Mouse (Mus musculus) thymus, adult 2 months (tissue): Measurements from ENCODE around the gene Cobll1. TPM values are rescaled to one million over a fixed set of nuclear protein-coding genes. Genes with fewer than 3 reads are reported as not detected.

Experiments
- DNase-seq: peaks from one replicate; pipeline ENCODE4 v3.0.0; 2021
- H3K27ac ChIP-seq: fragments of 200-500 bp; 2 replicates; pipeline ENCODE4 v1.5.1; 2012; ENCODE audit warnings: low read length, control low read depth; ENCODE audit not compliant: control insufficient read depth, insufficient read depth
- H3K27me3 ChIP-seq: fragments of 200-500 bp; 2 replicates; pipeline ENCODE4 v1.6.1; 2012; ENCODE audit warnings: mild to moderate bottlenecking, low read length, moderate library complexity, mixed read lengths; ENCODE audit not compliant: control insufficient read depth, insufficient read depth
- H3K36me3 ChIP-seq: fragments of 200-500 bp; 2 replicates; pipeline ENCODE4 v1.6.1; 2012; ENCODE audit warnings: mild to moderate bottlenecking, low read length, moderate library complexity; ENCODE audit not compliant: control insufficient read depth, insufficient read depth
- H3K4me1 ChIP-seq: fragments of 200-500 bp; replicated peaks from 2 replicates; pipeline ENCODE4 v1.6.1; 2012; ENCODE audit warnings: low read length; ENCODE audit not compliant: control insufficient read depth, insufficient read depth
- H3K4me3 ChIP-seq: fragments of 200-500 bp; 2 replicates; pipeline ENCODE4 v1.5.1; 2012; ENCODE audit warnings: mild to moderate bottlenecking, low read length, control low read depth, moderate library complexity; ENCODE audit not compliant: control insufficient read depth, insufficient read depth
- CTCF ChIP-seq: fragments of 200-500 bp; IDR thresholded peaks from 2 replicates; pipeline ENCODE4 v1.5.1; 2012; ENCODE audit warnings: mild to moderate bottlenecking, control low read depth, low read length, moderate library complexity, borderline replicate concordance; ENCODE audit not compliant: control insufficient read depth, poor library complexity, insufficient read depth; ENCODE audit errors: extremely low read depth
- POLR2A ChIP-seq: fragments of 200-500 bp; IDR thresholded peaks from 2 replicates; pipeline ENCODE4 v1.6.1; 2012; ENCODE audit warnings: mild to moderate bottlenecking, low read length, control low read depth, moderate library complexity; ENCODE audit not compliant: control insufficient read depth, poor library complexity, insufficient read depth; ENCODE audit errors: extremely low read depth
- WGBS: fragments of 180-500 bp; shearing (Covaris S2); methylation state at CpG from one replicate; pipeline ENCODE4 v1.1.7; 2018; 5-methylcytosine and 5-hydroxymethylcytosine counted together
- polyA plus RNA-seq: library from polyadenylated mRNA; depleted of rRNA; stranded (reverse); fragments of >200 nt; gene quantifications from 2 replicates; pipeline ENCODE4 v1.2.3, GENCODE M21; 2012

The Cobll1 gene
- polyA plus RNA-seq, 1 experiment: 3.5 TPM

GRCm38 (mm10) chr2:65237610-65238170, 1.5 kb downstream of the Cobll1 start:
- 2% methylated on average over 22 of the region's 22 CpGs for WGBS
- H3K4me1 ChIP-seq: peaks cover 6% of the 10 kb centered on the region; the same call in 1 of the 2 replicates
- DNase-seq: peak; percentile 40
- no peaks in the 10 kb centered on the region for H3K27me3 ChIP-seq
- TF ChIP-seq POLR2A: no peak
- TF ChIP-seq CTCF: no peak
- H3K27ac ChIP-seq: no peak overlapping the region
- peak overlapping the region; percentile 39 for H3K4me3 ChIP-seq
- H3K36me3 ChIP-seq: no peaks in the 10 kb centered on the region

GRCm38 (mm10) chr2:65237116-65237515, 2.1 kb downstream of the Cobll1 start:
- Histone ChIP-seq H3K4me3 (no peak overlapping the region), H3K27me3 (no peaks in the 10 kb centered on the region), H3K4me1 (peaks cover 6% of the 10 kb centered on the region; the same call in 1 of the 2 replicates), H3K27ac (no peak overlapping the region), H3K36me3 (no peaks in the 10 kb centered on the region)
- no peak for DNase-seq
- TF ChIP-seq CTCF: no peak
- no peak for TF ChIP-seq POLR2A
- WGBS: 77% methylated on average over 8 of the region's 8 CpGs

DNA sequence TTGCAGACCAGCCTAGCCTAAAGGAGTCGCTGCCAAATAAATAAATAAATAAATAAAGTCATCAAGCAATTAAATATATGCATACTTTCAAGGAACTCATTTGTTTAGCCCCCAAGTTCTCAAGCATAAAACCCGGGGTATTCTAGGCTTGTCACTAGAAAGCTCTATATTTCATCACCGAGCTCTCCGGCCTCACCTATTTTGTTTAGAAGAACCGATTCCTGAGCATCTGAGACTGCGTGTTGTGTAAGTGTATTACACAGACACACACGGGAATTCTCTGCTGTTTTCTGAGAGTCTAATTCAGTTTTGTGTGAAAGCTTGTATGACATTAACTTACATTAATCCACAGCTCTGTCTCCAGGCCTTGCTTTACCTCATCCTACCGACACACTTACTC, 2.6 kb downstream of the Cobll1 start:
- H3K36me3 ChIP-seq: no peaks in the 10 kb centered on the region
- TF ChIP-seq CTCF: no peak
- TF ChIP-seq POLR2A: no peak
- no peak overlapping the region for H3K27ac ChIP-seq
- H3K4me1 ChIP-seq: peaks cover 6% of the 10 kb centered on the region; the same call in 1 of the 2 replicates
- H3K4me3 ChIP-seq: no peak overlapping the region
- 95% methylated on average over 8 of the region's 8 CpGs for WGBS
- H3K27me3 ChIP-seq: no peaks in the 10 kb centered on the region
- DNase-seq: no peak

- Histone ChIP-seq H3K36me3 (no peaks in the 10 kb centered on the region), H3K27ac (no peak overlapping the region), H3K4me1 (0 out of 2 replicates have a peak, but pooled peaks cover 1% of the 10 kb centered on the region), H3K27me3 (no peaks in the 10 kb centered on the region), H3K4me3 (no peak overlapping the region)
- WGBS: 95% methylated on average over 15 of the region's 15 CpGs
- TF ChIP-seq POLR2A (no peak), CTCF (no peak)
- no peak for DNase-seq
Observed at GRCm38 (mm10) chr2:65232756-65233535, 6.3 kb downstream of the Cobll1 start.

GRCm38 (mm10) chr2:65228426-65228825, 10.8 kb downstream of the Cobll1 start:
- TF ChIP-seq POLR2A (no peak), CTCF (no peak)
- no peak for DNase-seq
- H3K36me3 ChIP-seq: no peaks in the 10 kb centered on the region
- H3K27me3 ChIP-seq: no peaks in the 10 kb centered on the region
- WGBS: 92% methylated on average over 7 of the region's 7 CpGs
- H3K4me3 ChIP-seq: no peak overlapping the region
- H3K4me1 ChIP-seq: no peaks in the 10 kb centered on the region
- no peak overlapping the region for H3K27ac ChIP-seq

DNA sequence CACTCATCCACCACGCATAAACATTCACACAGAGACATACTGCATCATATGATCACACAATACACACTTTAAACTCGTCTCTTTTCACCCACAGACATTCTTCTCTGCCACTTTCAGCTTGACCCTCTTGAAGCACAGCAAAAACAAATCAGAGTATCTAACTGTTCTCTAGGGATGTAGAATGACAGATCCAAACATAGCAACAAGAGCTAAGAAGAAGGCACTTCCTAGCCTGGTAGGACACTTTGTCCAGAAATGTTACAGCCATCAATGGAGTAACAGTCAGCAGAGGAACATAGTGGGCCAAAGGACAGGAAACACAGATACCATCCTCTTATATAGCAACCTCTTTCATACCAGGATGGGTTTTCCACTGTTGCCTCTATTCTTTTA, 11.3 kb downstream of the Cobll1 start:
- WGBS: 90% methylated on average over 2 of the region's 2 CpGs
- TF ChIP-seq CTCF (no peak), POLR2A (no peak)
- no peaks in the 10 kb centered on the region for H3K27me3 ChIP-seq
- no peaks in the 10 kb centered on the region for H3K4me1 ChIP-seq
- DNase-seq: no peak
- H3K36me3 ChIP-seq: no peaks in the 10 kb centered on the region
- H3K27ac ChIP-seq: no peak overlapping the region
- H3K4me3 ChIP-seq: no peak overlapping the region
